Mouse (Mus musculus): ENCODE measurements at regions not wholly inside any gene's neighbourhood (a gene's known extent, or its start where the extent isn't known, plus 50 kb on each side); places are given as distances from the start of the nearest gene placed in this dataset.

GRCm38 (mm10) chr5:91892338-91892737 is 70.5 kb downstream of the Rchy1 start:
- Histone ChIP-seq H3K4me3 (ENCODE audit: low read depth, low read length) (no peak overlapping the region), H3K27ac (ENCODE audit: low read length) (no peak overlapping the region), H3K9ac (replicated peaks; ENCODE audit: low read depth) (no peak overlapping the region), H3K9me3 (ENCODE audit: low read length) (no peaks in the 10 kb centered on the region), H3K36me3 (ENCODE audit: insufficient read depth, low read length) (no peaks in the 10 kb centered on the region), H3K27me3 (replicated peaks; ENCODE audit: insufficient read depth, low read length) (no peaks in the 10 kb centered on the region), H3K4me1 (ENCODE audit: insufficient read depth, low read depth, low read length) (no peaks in the 10 kb centered on the region), H3K4me2 (replicated peaks; ENCODE audit: low read depth, low read length) (no peak overlapping the region)
- ATAC-seq, result no peak
- DNase-seq (ENCODE audit: low spot score), result no peak
- 75% methylated on average over 2 of the region's 2 CpGs for WGBS
- TF ChIP-seq EP300 (IDR thresholded peaks at IDR 0.05) (no peak), CTCF (IDR thresholded peaks at IDR 0.05) (no peak)

- TF ChIP-seq CTCF (IDR thresholded peaks at IDR 0.05) (no peak), EP300 (IDR thresholded peaks at IDR 0.05) (no peak)
- Histone ChIP-seq H3K27ac (ENCODE audit: low read length) (no peak overlapping the region), H3K36me3 (ENCODE audit: insufficient read depth, low read length) (no peaks in the 10 kb centered on the region), H3K27me3 (replicated peaks; ENCODE audit: insufficient read depth, low read length) (no peaks in the 10 kb centered on the region), H3K4me2 (replicated peaks; ENCODE audit: low read depth, low read length) (no peak overlapping the region), H3K4me3 (ENCODE audit: low read depth, low read length) (no peak overlapping the region), H3K4me1 (ENCODE audit: insufficient read depth, low read depth, low read length) (no peaks in the 10 kb centered on the region), H3K9me3 (ENCODE audit: low read length) (no peaks in the 10 kb centered on the region), H3K9ac (replicated peaks; ENCODE audit: low read depth) (no peak overlapping the region)
- ATAC-seq (no peak), DNase-seq (ENCODE audit: low spot score) (no peak)
- 76% methylated on average over 1 of the region's 1 CpGs for WGBS
Measured at GRCm38 (mm10) chr5:91881771-91882170, 81.1 kb downstream of the Rchy1 start.

GRCm38 (mm10) chr5:91880231-91880630 is 82.6 kb downstream of the Rchy1 start:
- ATAC-seq, result no peak
- WGBS, result 88% methylated on average over 3 of the region's 3 CpGs
- TF ChIP-seq EP300 (IDR thresholded peaks at IDR 0.05), result no peak
- no peak for TF ChIP-seq CTCF (IDR thresholded peaks at IDR 0.05)
- no peak overlapping the region for H3K4me3 ChIP-seq (ENCODE audit: low read depth, low read length)
- H3K4me1 ChIP-seq (ENCODE audit: insufficient read depth, low read depth, low read length), result no peaks in the 10 kb centered on the region
- H3K4me2 ChIP-seq (replicated peaks; ENCODE audit: low read depth, low read length), result no peak overlapping the region
- no peaks in the 10 kb centered on the region for H3K36me3 ChIP-seq (ENCODE audit: insufficient read depth, low read length)
- H3K9me3 ChIP-seq (ENCODE audit: low read length), result no peaks in the 10 kb centered on the region
- no peak overlapping the region for H3K9ac ChIP-seq (replicated peaks; ENCODE audit: low read depth)
- H3K27me3 ChIP-seq (replicated peaks; ENCODE audit: insufficient read depth, low read length), result no peaks in the 10 kb centered on the region
- H3K27ac ChIP-seq (ENCODE audit: low read length), result no peak overlapping the region
- DNase-seq (ENCODE audit: low spot score), result no peak

GRCm38 (mm10) chr5:91878627-91879026 is 84.2 kb downstream of the Rchy1 start:
- ATAC-seq, result no peak
- no peaks in the 10 kb centered on the region for H3K4me1 ChIP-seq (ENCODE audit: insufficient read depth, low read depth, low read length)
- no peaks in the 10 kb centered on the region for H3K27me3 ChIP-seq (replicated peaks; ENCODE audit: insufficient read depth, low read length)
- H3K4me3 ChIP-seq (ENCODE audit: low read depth, low read length), result no peak overlapping the region
- DNase-seq (ENCODE audit: low spot score), result no peak
- H3K9me3 ChIP-seq (ENCODE audit: low read length), result no peaks in the 10 kb centered on the region
- H3K4me2 ChIP-seq (replicated peaks; ENCODE audit: low read depth, low read length), result no peak overlapping the region
- no peak overlapping the region for H3K9ac ChIP-seq (replicated peaks; ENCODE audit: low read depth)
- no peak overlapping the region for H3K27ac ChIP-seq (ENCODE audit: low read length)
- TF ChIP-seq CTCF (IDR thresholded peaks at IDR 0.05) (no peak), EP300 (IDR thresholded peaks at IDR 0.05) (no peak)
- WGBS, result 74% methylated on average over 11 of the region's 11 CpGs
- no peaks in the 10 kb centered on the region for H3K36me3 ChIP-seq (ENCODE audit: insufficient read depth, low read length)

GRCm38 (mm10) chr5:91876682-91877031 is 86.2 kb downstream of the Rchy1 start:
- TF ChIP-seq CTCF (IDR thresholded peaks at IDR 0.05), result no peak
- no peak for TF ChIP-seq EP300 (IDR thresholded peaks at IDR 0.05)
- Histone ChIP-seq H3K27ac (ENCODE audit: low read length) (no peak overlapping the region), H3K4me1 (ENCODE audit: insufficient read depth, low read depth, low read length) (no peaks in the 10 kb centered on the region), H3K9me3 (ENCODE audit: low read length) (no peaks in the 10 kb centered on the region), H3K4me2 (replicated peaks; ENCODE audit: low read depth, low read length) (no peak overlapping the region), H3K4me3 (ENCODE audit: low read depth, low read length) (no peak overlapping the region), H3K27me3 (replicated peaks; ENCODE audit: insufficient read depth, low read length) (no peaks in the 10 kb centered on the region), H3K36me3 (ENCODE audit: insufficient read depth, low read length) (no peaks in the 10 kb centered on the region), H3K9ac (replicated peaks; ENCODE audit: low read depth) (no peak overlapping the region)
- DNase-seq (ENCODE audit: low spot score) (no peak), ATAC-seq (no peak)
- 80% methylated on average over 2 of the region's 2 CpGs for WGBS

GRCm38 (mm10) chr5:91875875-91876681 is 86.8 kb downstream of the Rchy1 start:
- DNase-seq (ENCODE audit: low spot score) (no peak), ATAC-seq (no peak)
- TF ChIP-seq CTCF (IDR thresholded peaks at IDR 0.05) (no peak), EP300 (IDR thresholded peaks at IDR 0.05) (no peak)
- no peaks in the 10 kb centered on the region for H3K27me3 ChIP-seq (replicated peaks; ENCODE audit: insufficient read depth, low read length)
- no peak overlapping the region for H3K4me2 ChIP-seq (replicated peaks; ENCODE audit: low read depth, low read length)
- no peak overlapping the region for H3K27ac ChIP-seq (ENCODE audit: low read length)
- no peaks in the 10 kb centered on the region for H3K36me3 ChIP-seq (ENCODE audit: insufficient read depth, low read length)
- no peak overlapping the region for H3K4me3 ChIP-seq (ENCODE audit: low read depth, low read length)
- H3K4me1 ChIP-seq (ENCODE audit: insufficient read depth, low read depth, low read length), result no peaks in the 10 kb centered on the region
- H3K9ac ChIP-seq (replicated peaks; ENCODE audit: low read depth), result no peak overlapping the region
- H3K9me3 ChIP-seq (ENCODE audit: low read length), result no peaks in the 10 kb centered on the region
- WGBS, result 72% methylated on average over 10 of the region's 10 CpGs

Measured in lung, postnatal 0 days (tissue).